Mouse (Mus musculus) limb, embryonic 14.5 days (tissue): Measurements from ENCODE around the gene Ooep. TPM values are rescaled to one million over a fixed set of nuclear protein-coding genes. Genes with fewer than 3 reads are reported as not detected.

Experiments used
- ATAC-seq: fragments of 200-750 bp; cut with Nextera tagmentation; 2 replicates; pipeline ENCODE4 v1.8.0; 2017; ENCODE audit warnings: low read depth, moderate number of reproducible peaks, moderate TSS enrichment; ENCODE audit not compliant: low FRiP score
- DNase-seq: peaks from one replicate; pipeline ENCODE4 v3.0.0-alpha.2; 2015; ENCODE audit warnings: low spot score
- H3K27ac ChIP-seq: fragments of 300-500 bp; sonication (generic); replicated peaks from 2 replicates; pipeline ENCODE4 v1.5.1; 2014; ENCODE audit warnings: low read depth, mild to moderate bottlenecking, low read length, moderate library complexity, mixed read lengths
- H3K27me3 ChIP-seq: fragments of 300-500 bp; sonication (generic); 2 replicates; pipeline ENCODE4 v1.6.1; 2014; ENCODE audit warnings: low read length, mixed read lengths; ENCODE audit not compliant: control insufficient read depth, insufficient read depth
- H3K36me3 ChIP-seq: fragments of 300-500 bp; sonication (generic); 2 replicates; pipeline ENCODE4 v1.6.1; 2014; ENCODE audit warnings: mild to moderate bottlenecking, low read length, moderate library complexity, mixed read lengths; ENCODE audit not compliant: control insufficient read depth, insufficient read depth
- H3K4me1 ChIP-seq: fragments of 300-500 bp; sonication (generic); 2 replicates; pipeline ENCODE4 v1.6.1; 2014; ENCODE audit warnings: antibody characterized with exemption, low read length, mixed read lengths; ENCODE audit not compliant: control insufficient read depth, insufficient read depth
- H3K4me2 ChIP-seq: fragments of 300-500 bp; sonication (generic); replicated peaks from 2 replicates; pipeline ENCODE4 v1.6.1; 2014; ENCODE audit warnings: low read depth, mild to moderate bottlenecking, low read length, moderate library complexity; ENCODE audit not compliant: severe bottlenecking
- H3K4me3 ChIP-seq: fragments of 300-500 bp; sonication (generic); replicated peaks from 2 replicates; pipeline ENCODE4 v1.5.1; 2014; ENCODE audit warnings: low read length
- H3K9ac ChIP-seq: fragments of 300-500 bp; sonication (generic); 2 replicates; pipeline ENCODE4 v1.6.1; 2014; ENCODE audit warnings: mild to moderate bottlenecking, low read depth, low read length, moderate library complexity; ENCODE audit not compliant: severe bottlenecking
- H3K9me3 ChIP-seq: fragments of 300-500 bp; sonication (generic); 2 replicates; pipeline ENCODE4 v1.6.1; 2016; ENCODE audit warnings: low read length; ENCODE audit not compliant: control insufficient read depth
- POLR2A ChIP-seq: fragments of 200-500 bp; IDR thresholded peaks from 2 replicates; pipeline ENCODE4 v1.8.0; 2012; ENCODE audit warnings: inconsistent platforms, mild to moderate bottlenecking, moderate library complexity, borderline replicate concordance; ENCODE audit not compliant: insufficient read depth, insufficient read length; ENCODE audit errors: extremely low read depth
- WGBS: fragments of 180-500 bp; shearing (Covaris S2); extraction: QIAGEN DNeasy Blood & Tissue Kit; methylation state at CpG from one replicate; pipeline ENCODE4 v1.1.7; 2014; 5-methylcytosine and 5-hydroxymethylcytosine counted together
- polyA plus RNA-seq, 2 experiments: library from polyadenylated mRNA; depleted of rRNA in 1 of 2; stranded (reverse) in 1 of 2; unstranded in 1 of 2; fragments of >200 nt; fragmentation: Nextera tagmentation in 1 of 2; extraction: Ambion mirVana in 1 of 2; gene quantifications; 2 replicates each; pipeline versions ENCODE4 v1.2.1 to v1.2.3; 2012 to 2014

Ooep gene
- polyA plus RNA-seq, 2 experiments = 2.2 to 3.6 TPM

- ATAC-seq = no peak
- Histone ChIP-seq H3K27ac (no peak overlapping the region), H3K9me3 (no peaks in the 10 kb centered on the region), H3K36me3 (no peaks in the 10 kb centered on the region), H3K4me3 (peak overlapping the region; percentile 41; the same call in 1 of the 2 replicates), H3K4me1 (no peaks in the 10 kb centered on the region), H3K27me3 (peaks cover 50% of the 10 kb centered on the region), H3K9ac (no peak overlapping the region), H3K4me2 (peak overlapping the region; percentile 57)
- WGBS = 54% methylated on average over 9 of the region's 9 CpGs
- TF ChIP-seq POLR2A = no peak
- DNase-seq = no peak
Measured at GRCm38 (mm10) chr9:78396517-78396916, 18.0 kb upstream of the Ooep start.

- ATAC-seq (peak; percentile 86), DNase-seq (peak; percentile 61)
- Histone ChIP-seq H3K9me3 (no peaks in the 10 kb centered on the region), H3K9ac (peak within 1 kb of the TSS; percentile 43), H3K27me3 (peaks cover 50% of the 10 kb centered on the region), H3K4me2 (peak within 1 kb of the TSS; percentile 57), H3K27ac (no peak within 1 kb of the TSS), H3K4me3 (peak within 1 kb of the TSS; percentile 41), H3K36me3 (no peaks in the 10 kb centered on the region), H3K4me1 (no peaks in the 10 kb centered on the region)
- TF ChIP-seq POLR2A = no peak
- 3% methylated on average over 87 of the region's 93 CpGs for WGBS
Measured at GRCm38 (mm10) chr9:78395630-78396351, 17.3 kb upstream of the Ooep start, which contains the start of gene Ddx43. Gene Ddx43 (plus strand): TSS chr9:78395777.

- ATAC-seq = no peak
- H3K9me3 ChIP-seq = no peaks in the 10 kb centered on the region
- DNase-seq = no peak
- H3K9ac ChIP-seq = no peak overlapping the region
- no peak for TF ChIP-seq POLR2A
- H3K27ac ChIP-seq = no peak overlapping the region
- 34% methylated on average over 11 of the region's 11 CpGs for WGBS
- H3K4me3 ChIP-seq = peak overlapping the region; percentile 41
- H3K4me2 ChIP-seq = peak overlapping the region; percentile 57
- H3K27me3 ChIP-seq = peaks cover 50% of the 10 kb centered on the region
- H3K4me1 ChIP-seq = no peaks in the 10 kb centered on the region
- no peaks in the 10 kb centered on the region for H3K36me3 ChIP-seq
Measured at GRCm38 (mm10) chr9:78395244-78395629, 16.7 kb upstream of the Ooep start.

- Histone ChIP-seq H3K9me3 (no peaks in the 10 kb centered on the region), H3K4me3 (no peak overlapping the region), H3K27ac (no peak overlapping the region), H3K36me3 (no peaks in the 10 kb centered on the region), H3K27me3 (peaks cover 50% of the 10 kb centered on the region), H3K9ac (no peak overlapping the region), H3K4me2 (no peak overlapping the region), H3K4me1 (no peaks in the 10 kb centered on the region)
- ATAC-seq (no peak), DNase-seq (no peak)
- WGBS = 56% methylated on average over 7 of the region's 7 CpGs
- no peak for TF ChIP-seq POLR2A
Measured at GRCm38 (mm10) chr9:78394602-78395001, 16.1 kb upstream of the Ooep start.

GRCm38 (mm10) chr9:78393741-78394140, 15.2 kb upstream of the Ooep start:
- no peaks in the 10 kb centered on the region for H3K4me1 ChIP-seq
- H3K27me3 ChIP-seq = peaks cover 50% of the 10 kb centered on the region
- no peak for TF ChIP-seq POLR2A

More at GRCm38 (mm10) chr9:78393741-78394140, 15.2 kb upstream of the Ooep start:
- no peak overlapping the region for H3K4me2 ChIP-seq
- 83% methylated on average over 10 of the region's 10 CpGs for WGBS
- no peak overlapping the region for H3K27ac ChIP-seq
- ATAC-seq (no peak), DNase-seq (no peak)
- H3K4me3 ChIP-seq = no peak overlapping the region
- no peaks in the 10 kb centered on the region for H3K9me3 ChIP-seq
- no peak overlapping the region for H3K9ac ChIP-seq
- H3K36me3 ChIP-seq = no peaks in the 10 kb centered on the region
